In genomic region chr14:77621473-77622264, GRCm38 (mm10) we compare ENCODE assay signal across 15 mouse cellular contexts.
DNase-seq lines count a peak whose midpoint lies in the region; ATAC-seq and TF ChIP-seq lines count a peak whose summit lies in the region.
"Had no signal": no experiment of that assay in that cellular context is flagged by ENCODE, and none has a peak within 500 bp of the region (broad histone marks: within the 10 kb centered on the region; RNA-seq: fewer than 3 reads in every experiment).

No protein-coding gene starts in this region.

- H3K4me2 ChIP-seq in hindbrain, postnatal 0 days (ENCODE audit: low read depth, low read length): no peak overlapping the region
- H3K4me2 ChIP-seq in hindbrain, embryonic 14.5 days (replicated peaks): no peak overlapping the region
- no peak overlapping the region for H3K4me2 ChIP-seq in midbrain, embryonic 16.5 days (ENCODE audit: low read length)
- H3K4me2 ChIP-seq: embryonic facial prominence, embryonic 13.5 days; limb, embryonic 12.5 days had no signal

- no peak for DNase-seq in hindbrain, postnatal 0 days (ENCODE audit: low spot score)
- DNase-seq in hindbrain, embryonic 14.5 days (ENCODE audit: low spot score): no peak
- peak; percentile 73 for DNase-seq in brain, adult 2 months (ENCODE audit: low read depth, low spot score)
- DNase-seq in embryonic facial prominence, embryonic 10.5 days (ENCODE audit: low spot score): no peak
- no peak for DNase-seq in testis, postnatal 10 days (ENCODE audit: low spot score)
- DNase-seq in retina, embryonic 14.5 days (ENCODE audit: low spot score): no peak
- DNase-seq: cerebellum, postnatal 10 days; heart, adult 18-20 months; heart, postnatal 14 days; kidney, adult 11 months; liver, postnatal 0 days; thymus, postnatal 25 days had no signal

- H3K4me1 ChIP-seq in hindbrain, postnatal 0 days (ENCODE audit: insufficient read depth, low read length): no peaks in the 10 kb centered on the region; the same call in 1 of the 2 replicates
- peaks cover 12% of the 10 kb centered on the region for H3K4me1 ChIP-seq in hindbrain, embryonic 14.5 days (replicated peaks; ENCODE audit: control insufficient read depth, insufficient read depth, low read length)
- peaks cover 16% of the 10 kb centered on the region for H3K4me1 ChIP-seq in embryonic facial prominence, embryonic 10.5 days
- peaks cover 5% of the 10 kb centered on the region for H3K4me1 ChIP-seq in midbrain, embryonic 16.5 days (ENCODE audit: control insufficient read depth, insufficient read depth, low read length)

- H3K9me3 ChIP-seq in hindbrain, postnatal 0 days (ENCODE audit: low read length): no peaks in the 10 kb centered on the region
- H3K9me3 ChIP-seq in hindbrain, embryonic 14.5 days (ENCODE audit: control insufficient read depth, low read length): no peaks in the 10 kb centered on the region
- peaks cover 2% of the 10 kb centered on the region; the same call in 1 of the 2 replicates for H3K9me3 ChIP-seq in embryonic facial prominence, embryonic 10.5 days
- H3K9me3 ChIP-seq in midbrain, embryonic 16.5 days (replicated peaks; ENCODE audit: control insufficient read depth, low read length, poor library complexity, severe bottlenecking): no peaks in the 10 kb centered on the region
- H3K9me3 ChIP-seq: embryonic facial prominence, embryonic 13.5 days; limb, embryonic 12.5 days had no signal

- no peak overlapping the region for H3K9ac ChIP-seq in hindbrain, postnatal 0 days (replicated peaks; ENCODE audit: low read length)
- no peak overlapping the region for H3K9ac ChIP-seq in hindbrain, embryonic 14.5 days
- no peak overlapping the region for H3K9ac ChIP-seq in midbrain, embryonic 16.5 days (ENCODE audit: low read depth, low read length)
- H3K9ac ChIP-seq: embryonic facial prominence, embryonic 13.5 days; limb, embryonic 12.5 days; liver, postnatal 0 days had no signal

- H3K36me3 ChIP-seq in hindbrain, postnatal 0 days (ENCODE audit: insufficient read depth, low read length): no peaks in the 10 kb centered on the region
- no peaks in the 10 kb centered on the region for H3K36me3 ChIP-seq in hindbrain, embryonic 14.5 days (replicated peaks; ENCODE audit: control insufficient read depth, insufficient read depth)
- H3K36me3 ChIP-seq in embryonic facial prominence, embryonic 10.5 days (replicated peaks): no peaks in the 10 kb centered on the region
- H3K36me3 ChIP-seq in midbrain, embryonic 16.5 days (ENCODE audit: control insufficient read depth, insufficient read depth, low read length): no peaks in the 10 kb centered on the region
- H3K36me3 ChIP-seq: embryonic facial prominence, embryonic 13.5 days; limb, embryonic 12.5 days had no signal

- H3K27me3 ChIP-seq in hindbrain, postnatal 0 days (ENCODE audit: insufficient read depth, low read length): no peaks in the 10 kb centered on the region
- H3K27me3 ChIP-seq in hindbrain, embryonic 14.5 days (ENCODE audit: control insufficient read depth, insufficient read depth, low read length): no peaks in the 10 kb centered on the region
- H3K27me3 ChIP-seq in embryonic facial prominence, embryonic 10.5 days (replicated peaks; ENCODE audit: low read depth, poor library complexity, severe bottlenecking): no peaks in the 10 kb centered on the region
- no peaks in the 10 kb centered on the region for H3K27me3 ChIP-seq in midbrain, embryonic 16.5 days (ENCODE audit: control insufficient read depth, insufficient read depth, low read depth, low read length)
- H3K27me3 ChIP-seq: embryonic facial prominence, embryonic 13.5 days; limb, embryonic 12.5 days had no signal

- H3K27ac ChIP-seq in hindbrain, postnatal 0 days: no peak overlapping the region; the same call in 1 of the 2 replicates
- no peak overlapping the region for H3K27ac ChIP-seq in hindbrain, embryonic 14.5 days
- H3K27ac ChIP-seq in embryonic facial prominence, embryonic 10.5 days (replicated peaks): peak overlapping the region; percentile 40; the same call in 1 of the 2 replicates
- H3K27ac ChIP-seq in midbrain, embryonic 16.5 days (ENCODE audit: low read length): peak overlapping the region; percentile 58
- H3K27ac ChIP-seq: embryonic facial prominence, embryonic 13.5 days; limb, embryonic 12.5 days had no signal

- no peak overlapping the region for H3K4me3 ChIP-seq in hindbrain, postnatal 0 days (ENCODE audit: low read length)
- H3K4me3 ChIP-seq in hindbrain, embryonic 14.5 days (replicated peaks; ENCODE audit: low read length): no peak overlapping the region
- H3K4me3 ChIP-seq in embryonic facial prominence, embryonic 10.5 days: no peak overlapping the region
- no peak overlapping the region for H3K4me3 ChIP-seq in midbrain, embryonic 16.5 days (ENCODE audit: low read depth, low read length)
- H3K4me3 ChIP-seq: embryonic facial prominence, embryonic 13.5 days; limb, embryonic 12.5 days had no signal

- WGBS in hindbrain, postnatal 0 days: 50% methylated on average over 4 of the region's 4 CpGs
- WGBS in hindbrain, embryonic 14.5 days: 58% methylated on average over 4 of the region's 4 CpGs
- 73% methylated on average over 4 of the region's 4 CpGs for WGBS in embryonic facial prominence, embryonic 10.5 days
- 63% methylated on average over 4 of the region's 4 CpGs for WGBS in midbrain, embryonic 16.5 days

- peak; percentile 34 for TF ChIP-seq CTCF in hindbrain, postnatal 0 days (IDR thresholded peaks at IDR 0.05; ENCODE audit: low read depth)

- ATAC-seq in hindbrain, postnatal 0 days: peak; percentile 66; the same call in 1 of the 2 replicates
- no peak; the same call in 1 of the 2 replicates for ATAC-seq in hindbrain, embryonic 14.5 days (ENCODE audit: low FRiP score)
- ATAC-seq in midbrain, embryonic 16.5 days: peak; percentile 49; the same call in 1 of the 2 replicates
- ATAC-seq: liver, postnatal 0 days had no signal

Comparison
In these comparisons a context has a peak if more than half of its experiments do, and no peak if none do; other contexts are left out.
1. H3K27ac ChIP-seq: peak in embryonic facial prominence, embryonic 10.5 days (single experiment) and midbrain, embryonic 16.5 days (single experiment); none in hindbrain, postnatal 0 days (single experiment) and hindbrain, embryonic 14.5 days (single experiment).